Mouse (Mus musculus) thymus, postnatal 14 days (tissue): ENCODE data around the gene Ankrd13a.

Experiments
- DNase-seq: peaks from one replicate; pipeline ENCODE4 v3.0.0; 2021

Gene Ankrd13a

DNA sequence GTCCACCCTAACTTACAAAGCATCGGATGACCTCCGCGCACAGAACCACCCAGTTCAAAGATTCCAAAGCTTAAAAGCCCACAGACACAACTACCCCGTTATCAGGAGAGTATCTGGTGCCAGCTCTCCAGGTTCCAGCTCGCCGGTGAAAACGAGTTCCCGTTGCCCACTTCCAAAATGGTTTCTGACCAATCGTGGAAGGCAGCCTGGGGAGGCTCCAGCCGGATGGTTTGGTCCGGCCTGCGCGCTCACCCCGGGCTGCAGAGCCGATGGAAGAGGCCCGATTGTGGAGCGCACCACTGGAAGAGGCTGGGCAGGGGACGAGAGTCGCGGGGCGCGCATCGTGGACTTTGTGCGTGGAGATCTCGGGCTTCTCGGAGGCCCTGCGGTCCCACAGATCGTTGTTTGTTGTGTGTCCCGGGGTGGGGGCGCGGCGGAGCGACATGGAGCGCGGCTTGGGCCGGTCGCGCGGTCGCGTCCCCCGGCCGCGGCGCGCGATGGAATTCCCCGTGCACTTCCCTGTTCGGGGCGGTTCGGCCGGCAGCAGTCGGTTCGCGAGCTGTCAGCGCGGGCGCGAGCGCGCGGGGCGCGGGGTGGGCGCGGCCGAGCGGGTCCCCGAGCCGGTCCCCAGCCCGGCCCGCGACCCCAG is at the start of gene Ankrd13a:
Ankrd13a (plus strand) TSS at position 275 of the 649 bp plus-strand sequence.
- peak; percentile 91 for DNase-seq

DNA sequence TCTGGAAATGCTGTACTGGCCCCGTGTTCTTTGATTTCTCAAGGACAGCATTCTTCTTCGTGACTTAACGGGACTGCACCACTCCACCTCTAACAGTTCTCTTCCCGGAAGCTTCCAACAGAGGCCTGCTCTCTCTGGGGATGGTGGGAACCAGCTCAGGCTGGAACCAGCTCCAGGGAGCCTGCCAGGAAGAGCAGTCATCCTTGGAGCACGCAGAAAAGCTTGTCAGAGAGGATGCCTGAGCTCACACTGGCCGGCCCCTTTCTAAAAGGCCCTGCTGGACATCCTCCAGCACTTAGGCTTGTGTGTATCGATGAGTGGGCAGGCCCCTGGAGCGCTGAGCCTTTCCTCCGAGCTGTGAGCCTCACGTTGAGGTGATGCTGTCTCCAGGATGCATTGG is 46.3 kb upstream of the Ankrd13a start:
- DNase-seq, result no peak

DNA sequence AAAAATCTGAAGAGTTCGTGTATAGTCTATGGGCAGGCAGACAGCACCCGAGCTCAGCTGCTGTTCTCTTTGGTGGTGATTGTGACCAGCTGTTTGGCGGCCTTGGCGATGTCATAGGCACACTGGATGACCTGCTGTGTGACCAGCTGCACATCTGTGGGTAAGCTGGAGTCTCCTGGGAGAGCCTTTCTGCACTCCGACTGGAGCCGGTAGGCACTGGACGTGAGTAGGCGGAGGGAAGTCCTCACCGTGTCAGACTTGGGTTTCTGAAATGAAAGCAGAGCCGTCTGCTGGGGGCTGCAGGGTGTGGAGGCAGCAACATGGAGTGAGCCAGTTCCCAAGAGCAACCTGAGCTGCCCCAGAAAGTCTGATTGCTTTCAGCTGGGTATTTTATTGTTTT is 44.3 kb upstream of the Ankrd13a start:
- DNase-seq, result no peak

DNA sequence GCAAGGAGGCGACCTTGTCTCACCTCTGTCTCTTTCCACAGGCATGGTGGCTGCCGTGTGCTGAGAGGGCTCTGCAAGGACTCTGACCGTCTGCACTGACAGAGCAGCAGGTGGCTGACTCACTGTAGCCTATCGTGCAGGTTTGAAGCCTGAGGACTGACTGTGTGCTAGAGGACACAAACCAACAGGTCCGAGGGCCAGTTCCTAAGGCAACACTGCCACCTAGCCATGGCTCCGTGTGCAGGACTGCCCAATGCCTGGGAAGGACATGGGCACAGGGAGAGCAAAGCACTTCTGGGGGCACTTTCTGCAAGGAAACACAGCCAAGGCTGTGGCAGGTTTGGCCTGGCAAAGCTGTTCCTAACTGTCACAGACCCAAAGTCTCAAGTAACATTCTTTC is 43.0 kb upstream of the Ankrd13a start:
- DNase-seq, result no peak

DNA sequence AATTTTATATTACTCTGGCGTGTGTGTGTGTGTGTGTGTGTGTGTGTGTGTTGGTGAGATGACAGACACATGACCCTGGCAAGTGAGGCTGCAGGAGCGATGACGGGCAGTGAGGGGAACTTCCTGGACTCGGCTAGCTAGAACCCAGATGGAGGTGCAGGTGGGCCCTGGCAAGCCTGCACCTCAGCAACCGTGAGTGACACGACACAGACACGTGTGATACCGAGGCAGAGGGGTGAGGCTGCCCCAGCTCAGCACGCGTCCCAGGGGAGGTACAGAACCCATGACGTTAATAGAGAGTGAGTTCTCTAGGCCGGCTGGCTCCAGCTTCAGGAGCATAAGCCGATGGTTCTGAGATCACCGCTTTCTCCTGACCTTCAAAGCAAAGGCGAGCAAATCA is 42.5 kb upstream of the Ankrd13a start:
- DNase-seq, result no peak

DNA sequence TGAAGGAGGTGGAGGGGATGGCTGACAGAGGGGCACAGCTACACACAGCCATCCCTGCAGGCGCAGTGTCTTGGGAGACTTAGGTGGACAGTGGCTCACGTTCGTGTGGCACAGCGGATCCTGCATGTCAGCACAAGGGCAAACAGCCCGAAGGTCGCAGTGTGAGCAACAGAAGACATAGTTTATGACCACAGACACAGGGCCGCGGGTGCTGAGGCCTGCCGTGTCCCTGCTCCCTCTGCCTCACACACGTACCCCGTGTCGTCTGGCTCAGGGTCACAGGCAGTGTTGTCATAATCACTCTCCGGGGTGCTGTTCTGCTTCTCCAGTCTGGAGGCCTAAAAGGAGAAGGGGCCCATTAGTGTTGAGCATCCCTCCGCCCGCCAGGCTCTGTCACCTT is 40.9 kb upstream of the Ankrd13a start:
- DNase-seq, result no peak

DNA sequence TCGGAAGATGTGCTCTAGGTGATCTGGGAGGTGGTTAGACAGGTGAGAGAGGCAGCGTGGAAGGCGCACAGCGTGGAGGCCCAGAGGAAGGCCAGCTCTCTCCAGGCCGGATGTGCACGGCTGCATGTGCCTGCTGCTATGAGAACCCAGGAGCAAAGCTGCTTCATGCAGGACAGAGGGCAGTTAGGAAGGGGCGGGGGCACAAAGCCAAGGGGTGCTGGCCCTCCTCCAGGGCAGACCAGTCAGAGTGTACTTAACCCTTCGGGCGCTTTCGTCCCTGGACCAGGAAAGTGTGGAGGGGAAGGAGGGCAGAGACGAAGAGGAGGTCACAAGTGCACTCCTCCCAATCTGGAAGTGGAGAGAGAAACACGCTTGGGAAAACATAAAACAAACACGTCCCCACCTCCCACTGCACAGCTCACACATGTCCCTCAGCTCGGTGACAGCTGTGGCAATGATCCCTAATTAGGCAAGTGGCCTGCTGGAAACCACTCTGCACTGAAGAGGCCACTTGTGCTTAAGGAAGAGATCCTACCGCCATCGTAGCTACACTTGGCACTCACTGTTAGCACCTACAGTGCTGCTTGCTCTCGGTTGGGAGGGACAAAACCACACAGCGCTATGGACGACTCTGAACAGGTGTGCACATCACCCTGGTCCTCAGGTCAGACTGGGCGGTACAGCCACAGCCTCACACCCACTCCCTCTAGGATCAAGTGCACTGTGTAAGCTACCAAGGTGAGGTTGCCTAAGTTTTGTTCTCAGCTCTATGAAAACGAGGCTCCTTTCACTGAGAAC is 37.2 kb upstream of the Ankrd13a start:
- no peak for DNase-seq

DNA sequence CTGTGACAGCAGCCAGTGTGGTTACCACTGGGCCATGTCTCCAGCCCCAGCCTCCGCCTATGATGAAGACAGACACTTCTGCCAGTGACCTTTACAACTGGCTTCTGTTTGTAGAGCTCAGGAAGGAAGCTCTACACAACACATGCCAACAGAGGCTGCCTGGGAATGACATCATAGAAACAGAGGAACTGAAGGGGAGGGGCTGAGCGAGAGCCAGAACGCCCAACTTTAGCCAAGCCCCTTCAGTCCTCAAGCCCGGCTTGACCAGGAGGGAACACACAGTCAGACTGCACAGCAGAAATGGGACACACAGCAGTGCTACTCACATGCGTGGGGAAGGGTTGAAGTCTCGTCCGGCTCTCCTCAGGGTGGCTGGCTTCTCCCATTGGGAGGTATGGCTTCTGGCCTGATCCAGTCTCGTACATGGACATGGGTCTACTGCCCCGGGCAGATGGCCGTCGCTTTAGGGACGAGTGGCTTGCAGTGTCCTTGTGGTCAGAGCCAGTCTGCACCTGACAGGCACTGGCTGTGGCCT is 35.7 kb upstream of the Ankrd13a start:
- DNase-seq, result no peak

DNA sequence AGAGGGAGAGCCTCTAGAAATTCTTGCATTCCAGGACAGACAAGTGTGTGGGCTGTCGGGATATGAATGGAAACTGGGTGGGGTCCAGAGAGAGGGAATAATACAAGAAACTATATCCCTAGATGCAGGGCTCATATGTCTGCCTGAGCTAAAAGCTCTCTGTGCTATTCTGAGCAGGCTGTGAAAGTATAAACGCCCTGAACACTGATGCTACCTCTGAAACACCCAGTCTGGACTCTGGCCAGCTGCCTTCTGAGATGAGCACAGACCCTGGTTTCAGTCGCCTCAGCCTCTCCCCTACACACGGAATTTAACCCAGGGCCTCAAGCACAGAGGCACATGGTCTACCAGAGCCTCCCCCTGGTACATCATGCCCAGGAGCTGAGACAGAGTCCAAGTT is 33.9 kb upstream of the Ankrd13a start:
- DNase-seq, result no peak

DNA sequence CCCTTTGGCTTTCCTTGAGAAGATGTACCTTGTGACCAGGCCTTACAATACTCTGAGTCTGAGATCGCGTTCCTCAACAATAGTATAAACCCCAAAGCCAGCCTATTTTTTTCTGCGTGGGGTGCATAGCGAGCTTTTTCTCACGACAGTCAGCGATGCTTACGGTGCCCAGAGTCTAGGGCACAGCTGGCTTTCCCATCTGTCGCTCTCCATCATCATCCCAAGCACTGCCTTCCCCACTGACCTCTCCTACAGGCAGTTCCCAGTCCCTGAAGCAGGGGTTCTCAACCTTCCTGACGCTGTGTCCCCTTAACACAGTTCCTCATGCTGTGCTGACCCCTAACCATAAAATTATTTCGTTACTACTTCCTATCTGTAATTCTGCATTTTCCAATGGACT is 31.9 kb upstream of the Ankrd13a start:
- no peak for DNase-seq

DNA sequence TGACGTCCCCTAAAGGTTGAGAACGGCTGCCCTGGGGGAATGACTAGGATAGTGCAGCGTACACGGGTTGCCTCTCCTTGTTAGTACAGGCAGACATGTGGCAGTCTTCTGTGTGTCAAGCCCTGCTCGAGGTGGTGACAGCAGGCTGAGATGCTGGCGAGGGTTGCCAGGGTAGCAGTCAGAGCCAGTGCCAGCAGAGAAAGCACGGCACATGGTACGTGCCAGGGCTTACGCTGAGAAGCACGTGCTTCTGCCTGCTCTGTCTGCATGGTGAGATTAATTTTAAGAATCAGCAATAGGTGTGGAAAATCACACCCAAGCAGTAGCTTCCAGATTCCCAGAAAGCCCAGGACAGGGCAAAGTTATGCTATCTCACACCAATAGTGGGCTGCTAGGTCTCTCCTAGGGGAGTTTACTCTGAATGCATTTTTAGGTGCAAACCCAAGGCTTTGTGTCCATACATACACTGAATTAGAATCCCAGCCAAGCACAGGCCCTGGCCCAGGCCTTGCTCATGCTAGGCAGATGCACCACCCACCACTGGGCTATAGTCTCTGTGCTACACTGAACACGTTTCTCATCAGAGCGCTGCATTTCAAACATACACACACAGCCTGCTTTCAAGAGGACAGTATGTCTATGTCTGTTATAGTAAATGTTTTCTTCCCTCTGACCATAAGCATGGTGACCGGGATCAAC is 31.3 kb upstream of the Ankrd13a start:
- DNase-seq, result no peak

DNA sequence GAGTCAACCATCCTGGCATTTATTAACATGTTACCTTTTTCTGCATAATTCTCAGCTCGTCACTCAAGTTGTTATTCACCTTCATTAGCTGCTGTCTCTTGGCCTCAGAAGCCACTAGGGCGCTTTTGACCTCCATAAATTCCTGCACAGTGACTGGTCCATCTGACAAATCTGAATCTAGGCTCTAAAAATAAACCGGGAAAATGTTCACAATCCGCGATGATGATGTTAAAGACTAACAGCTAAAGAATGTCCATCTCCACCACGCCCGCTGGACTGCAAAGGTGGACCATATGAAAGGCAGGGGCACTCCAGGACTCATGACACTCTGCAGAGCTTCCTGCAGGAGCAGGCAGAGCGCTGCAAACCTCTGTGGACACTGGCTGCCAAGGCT is 30.8 kb upstream of the Ankrd13a start:
- no peak for DNase-seq

DNA sequence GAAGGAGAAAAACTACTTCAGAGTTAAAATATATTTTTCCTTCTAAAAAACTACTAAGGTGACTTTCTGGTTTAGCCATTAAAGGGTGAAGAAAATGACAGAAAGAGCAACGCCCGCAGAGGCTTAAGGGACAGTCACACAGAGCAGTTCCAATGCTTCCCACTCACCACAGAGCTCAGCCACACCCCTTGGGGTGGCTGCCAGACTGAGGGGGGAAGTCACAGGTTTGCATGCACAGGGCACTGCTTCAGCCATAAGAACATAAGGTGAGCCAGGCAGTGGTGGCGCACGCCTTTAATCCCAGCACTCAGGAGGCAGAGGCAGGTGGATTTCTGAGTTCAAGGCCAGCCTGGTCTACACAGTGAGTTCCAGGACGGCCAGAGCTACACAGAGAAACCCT is 28.9 kb upstream of the Ankrd13a start:
- DNase-seq, result no peak

DNA sequence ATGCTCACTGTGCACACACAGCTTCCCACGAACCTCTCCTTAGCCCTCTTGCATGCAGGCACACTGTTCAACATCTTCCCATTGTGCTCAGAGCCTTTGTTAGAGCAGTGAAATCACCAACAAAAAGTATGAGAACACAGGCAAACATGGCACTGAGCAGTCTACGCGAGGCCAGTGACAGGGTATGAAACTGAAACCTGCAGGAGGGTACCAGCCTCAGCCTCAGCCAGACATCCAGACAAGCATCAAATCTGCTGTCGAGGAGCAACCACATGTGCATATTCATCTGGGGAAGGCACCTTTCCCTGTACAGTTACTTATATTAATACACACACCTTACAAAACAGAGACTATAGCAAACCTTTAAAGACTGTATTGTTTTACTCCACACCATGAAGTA is 27.6 kb upstream of the Ankrd13a start:
- no peak for DNase-seq

DNA sequence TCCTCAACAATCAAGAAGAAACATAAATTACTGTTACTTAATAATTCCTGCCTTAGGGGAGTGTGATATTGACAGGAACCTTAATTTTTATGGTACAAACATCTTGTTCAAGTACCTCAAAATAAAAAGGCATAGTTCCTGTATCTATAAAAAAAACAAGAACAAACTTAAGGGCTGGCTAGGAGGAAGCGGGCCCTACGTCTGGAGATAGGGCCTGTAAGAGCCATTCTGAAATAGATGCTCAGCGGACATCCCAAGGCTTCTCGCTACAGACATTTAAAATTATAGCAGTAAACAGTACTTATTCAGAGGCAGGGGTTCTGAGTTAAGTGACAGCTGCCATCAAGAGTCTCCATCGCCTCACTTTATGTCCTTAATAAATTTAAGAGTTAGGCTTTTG is 27.0 kb upstream of the Ankrd13a start:
- DNase-seq, result no peak

DNA sequence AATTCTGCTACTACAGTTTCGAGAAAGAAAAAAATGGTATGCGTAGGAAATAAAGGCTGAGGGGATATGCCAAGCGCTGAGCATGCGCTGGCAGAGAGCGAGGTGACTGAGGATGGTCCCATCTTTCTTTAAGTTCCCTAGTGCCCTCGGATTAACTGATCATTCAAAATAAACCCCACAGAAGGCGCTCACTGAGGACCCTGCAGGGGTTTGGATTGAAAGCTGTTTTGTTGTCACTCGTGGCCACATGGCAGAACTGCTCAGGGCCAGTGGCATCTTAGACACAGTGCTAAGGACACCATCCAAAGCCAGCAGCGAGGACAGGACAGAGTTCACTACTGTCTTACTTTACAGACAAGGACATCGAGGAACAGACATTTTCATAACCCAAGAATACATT is 24.2 kb upstream of the Ankrd13a start:
- no peak for DNase-seq

DNA sequence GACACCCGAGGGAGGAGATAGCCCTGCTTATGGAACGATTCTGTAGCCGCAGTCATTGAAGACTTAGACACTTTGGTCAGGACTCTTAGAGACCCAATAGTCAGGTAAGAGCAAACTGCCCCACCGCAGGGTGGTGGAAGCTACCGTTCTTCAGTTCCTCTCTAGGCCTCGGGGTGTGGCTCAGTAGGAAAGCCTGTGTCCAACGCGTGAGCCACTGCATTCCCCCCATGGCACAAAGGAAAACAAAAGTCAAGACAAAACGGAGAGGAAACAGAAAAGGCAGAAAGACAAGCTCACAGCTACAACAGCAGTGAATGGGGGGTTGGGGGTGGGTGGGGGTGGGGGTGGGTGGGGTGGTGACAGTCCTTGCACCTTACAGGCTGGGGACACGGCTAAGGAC is 22.1 kb upstream of the Ankrd13a start:
- DNase-seq, result no peak

DNA sequence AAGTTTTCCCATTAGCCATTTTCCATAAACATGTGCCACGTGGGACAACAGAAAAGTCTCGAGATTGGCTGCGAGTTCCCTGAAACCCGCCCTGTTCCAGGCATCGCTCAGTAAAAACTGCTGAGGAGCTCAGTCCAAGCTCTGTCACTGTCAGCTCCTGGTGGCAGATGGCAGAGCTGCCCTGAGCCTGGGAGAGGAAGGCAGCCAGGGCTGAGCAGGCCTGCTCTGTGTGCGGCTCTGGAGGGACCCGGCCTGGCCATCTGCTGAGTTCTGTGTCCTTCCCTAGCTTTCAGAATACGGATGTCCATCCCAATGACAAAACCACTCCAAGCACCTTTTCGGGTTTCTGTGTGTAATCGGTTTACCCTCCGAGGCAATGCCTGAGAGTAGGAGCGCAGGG is 21.1 kb upstream of the Ankrd13a start:
- DNase-seq, result no peak

DNA sequence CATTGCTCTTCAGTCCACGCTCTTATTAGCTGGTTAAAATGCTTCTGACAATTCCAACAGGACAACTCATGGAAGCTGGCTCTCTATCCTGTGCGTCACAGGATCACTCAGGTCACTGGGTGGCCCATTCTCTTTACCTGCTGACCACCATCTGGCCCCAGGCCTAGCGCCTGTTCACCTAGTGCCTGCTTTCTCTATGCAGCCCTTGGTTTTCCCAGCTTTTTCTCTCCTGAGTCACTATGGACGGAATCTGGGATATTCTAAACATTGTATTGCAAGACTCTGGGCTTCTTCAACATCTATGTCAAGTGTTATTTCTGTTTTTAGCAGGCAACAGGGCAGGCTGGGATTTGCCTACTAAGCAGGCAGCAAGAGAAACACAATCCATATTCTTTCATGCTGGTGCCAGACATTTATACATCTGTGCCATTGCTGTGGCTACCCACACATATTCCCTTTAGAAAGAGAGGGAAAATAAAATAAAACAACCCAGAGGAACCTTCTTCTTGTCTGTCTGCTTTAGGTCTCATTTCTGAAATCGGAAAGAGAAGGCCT is 14.9 kb upstream of the Ankrd13a start:
- DNase-seq, result no peak

DNA sequence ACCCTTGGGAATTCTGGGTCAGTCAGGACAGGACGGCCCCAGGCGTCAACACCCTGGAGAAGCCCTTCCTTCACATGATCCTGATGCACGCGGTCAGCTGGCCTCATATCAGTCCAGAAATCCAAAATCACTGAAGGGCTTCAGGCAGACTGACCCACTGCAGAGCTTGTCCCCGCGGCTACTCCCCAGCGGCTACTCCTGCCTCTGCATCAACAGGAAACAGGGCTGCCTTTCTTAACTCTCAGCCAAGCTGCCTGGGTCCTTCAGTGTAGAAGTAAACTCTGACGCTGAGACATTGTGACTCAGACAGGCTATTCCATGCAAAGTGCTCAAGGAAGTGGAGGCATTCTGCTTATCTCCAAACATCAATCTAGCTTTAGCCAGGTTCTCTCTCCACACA is 12.5 kb upstream of the Ankrd13a start:
- DNase-seq, result no peak

DNA sequence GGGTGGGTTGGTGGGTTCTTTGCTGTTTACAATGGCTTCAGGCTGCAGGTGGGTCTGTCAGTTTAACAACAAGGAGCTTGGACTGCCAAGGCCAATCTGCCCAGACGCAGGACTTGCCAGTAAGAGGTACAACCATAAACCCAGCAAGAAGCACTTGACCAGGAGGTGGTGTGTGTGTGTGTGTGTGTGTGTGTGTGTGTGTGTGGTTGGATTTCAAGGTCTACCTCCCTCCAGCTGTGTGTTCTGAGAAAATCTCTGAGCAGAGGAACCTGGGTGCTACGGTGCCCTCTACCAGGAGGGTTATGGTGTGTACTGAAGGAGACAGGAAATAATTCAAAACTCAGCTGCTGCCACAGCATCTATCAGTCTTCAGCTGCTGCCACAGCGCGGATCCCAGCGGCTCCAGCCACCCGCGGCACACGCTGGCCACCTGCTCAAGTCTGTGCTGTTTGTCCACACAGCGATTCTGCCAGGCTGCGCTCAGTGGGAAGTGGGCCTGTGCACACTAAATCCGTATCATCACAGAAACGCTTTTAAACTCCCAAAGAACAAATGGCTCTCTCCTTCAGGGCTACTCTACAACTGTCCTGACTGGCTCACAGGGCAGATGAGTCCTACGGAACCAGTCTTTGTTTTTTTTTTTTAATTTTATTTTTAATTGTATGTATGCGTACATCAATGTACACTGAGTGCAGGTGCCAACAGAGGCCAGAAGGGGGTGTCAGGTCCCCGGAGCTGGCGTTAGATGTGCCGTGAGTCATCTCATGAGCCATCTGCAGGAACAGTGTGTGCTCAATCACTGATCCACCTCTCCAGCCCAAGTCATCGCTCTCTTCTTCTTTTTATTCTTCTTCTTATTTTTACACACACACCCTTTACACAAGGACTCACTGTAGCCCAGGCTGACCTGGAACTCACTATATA is 9.4 kb upstream of the Ankrd13a start:
- peak; percentile 40 for DNase-seq

DNA sequence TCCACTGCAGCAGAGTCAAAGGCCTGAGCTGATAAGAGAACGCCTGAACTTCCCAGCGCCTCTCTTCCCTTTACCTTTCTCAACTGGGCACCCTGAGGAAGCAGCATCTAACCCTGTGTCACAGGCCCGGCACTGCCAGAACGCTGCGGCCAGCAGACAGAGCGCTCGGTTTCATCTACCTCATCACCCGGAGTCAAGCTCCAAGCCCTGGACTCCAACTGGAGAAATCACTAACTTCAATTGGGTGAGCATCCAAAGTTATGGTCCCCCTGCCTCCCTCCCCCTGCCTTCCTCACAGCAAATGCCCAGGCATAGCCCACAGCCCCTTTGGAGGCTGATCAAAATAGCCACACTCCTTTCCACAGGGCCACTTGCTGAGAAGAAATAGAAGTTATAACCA is 7.8 kb upstream of the Ankrd13a start:
- DNase-seq, result no peak
